Mouse (Mus musculus) heart, embryonic 14.5 days (tissue): ENCODE data around the gene Myrip. TPM values are rescaled to one million over a fixed set of nuclear protein-coding genes. Genes with fewer than 3 reads are reported as not detected.

Experiments used
- ATAC-seq: fragments of 200-750 bp; cut with Nextera tagmentation; 2 replicates; pipeline ENCODE4 v1.8.0; 2017; ENCODE audit warnings: low read depth, moderate TSS enrichment; ENCODE audit not compliant: insufficient number of reproducible peaks, insufficient read depth, low FRiP score
- H3K27ac ChIP-seq, 2 experiments: fragments of 200-500 bp in 1 of 2; fragments of 300-500 bp in 1 of 2; sonication (generic) in 1 of 2; replicated peaks in 1 of 2; 2 replicates each; pipeline ENCODE4 v1.5.1; 2012 to 2014; ENCODE audit warnings: low read depth in 2 of 2, low read length in 2 of 2, control low read depth in 1 of 2, mild to moderate bottlenecking in 1 of 2, mixed read lengths in 1 of 2; ENCODE audit not compliant: control insufficient read depth in 1 of 2, insufficient read depth in 1 of 2
- H3K27me3 ChIP-seq: fragments of 300-500 bp; sonication (generic); 2 replicates; pipeline ENCODE4 v1.6.1; 2014; ENCODE audit warnings: mild to moderate bottlenecking, low read length, control low read depth; ENCODE audit not compliant: control insufficient read depth, insufficient read depth
- H3K36me3 ChIP-seq: fragments of 300-500 bp; sonication (generic); 2 replicates; pipeline ENCODE4 v1.6.1; 2014; ENCODE audit warnings: mild to moderate bottlenecking, control low read depth, low read length, mixed read lengths; ENCODE audit not compliant: control insufficient read depth, insufficient read depth
- H3K4me1 ChIP-seq, 2 experiments: fragments of 200-500 bp in 1 of 2; fragments of 300-500 bp in 1 of 2; sonication (generic) in 1 of 2; 2 replicates each; pipeline ENCODE4 v1.6.1; 2012 to 2014; ENCODE audit warnings: low read length in 2 of 2, control low read depth in 1 of 2, mixed read lengths in 1 of 2; ENCODE audit not compliant: control insufficient read depth in 2 of 2, insufficient read depth in 2 of 2
- H3K4me2 ChIP-seq: fragments of 300-500 bp; sonication (generic); 2 replicates; pipeline ENCODE4 v1.6.1; 2014; ENCODE audit warnings: mild to moderate bottlenecking, low read length
- H3K4me3 ChIP-seq, 2 experiments: fragments of 200-500 bp in 1 of 2; fragments of 300-500 bp in 1 of 2; sonication (generic) in 1 of 2; 2 replicates each; pipeline ENCODE4 v1.5.1; 2012 to 2014; ENCODE audit warnings: low read length in 2 of 2, mild to moderate bottlenecking in 2 of 2, control low read depth in 1 of 2, low read depth in 1 of 2, moderate library complexity in 1 of 2; ENCODE audit not compliant: control insufficient read depth in 1 of 2, insufficient read depth in 1 of 2
- H3K9ac ChIP-seq: fragments of 300-500 bp; sonication (generic); 2 replicates; pipeline ENCODE4 v1.6.1; 2014; ENCODE audit warnings: mild to moderate bottlenecking, low read length
- H3K9me3 ChIP-seq: fragments of 300-500 bp; sonication (generic); 2 replicates; pipeline ENCODE4 v1.6.1; 2016; ENCODE audit warnings: low read length, control low read depth; ENCODE audit not compliant: control insufficient read depth
- WGBS: fragments of 180-500 bp; shearing (Covaris S2); extraction: QIAGEN DNeasy Blood & Tissue Kit; methylation state at CpG from one replicate; pipeline ENCODE4 v1.1.7; 2014; 5-methylcytosine and 5-hydroxymethylcytosine counted together
- polyA plus RNA-seq: library from polyadenylated mRNA; unstranded; fragments of >200 nt; fragmentation: Nextera tagmentation; extraction: Ambion mirVana; gene quantifications from 2 replicates; pipeline ENCODE4 v1.2.1, GENCODE M21; 2014

The Myrip gene
- polyA plus RNA-seq, 1 experiment from 2014 or later, result 0.46 TPM

- Histone ChIP-seq H3K4me3 (no peak overlapping the region), H3K27me3 (no peaks in the 10 kb centered on the region), H3K9me3 (no peaks in the 10 kb centered on the region), H3K9ac (no peak overlapping the region), H3K36me3 (no peaks in the 10 kb centered on the region), H3K27ac (no peak overlapping the region), H3K4me2 (no peak overlapping the region), H3K4me1 (no peaks in the 10 kb centered on the region)
- ATAC-seq, result no peak
- WGBS, result 19% methylated on average over 3 of the region's 3 CpGs
These were observed 13.3 kb upstream of the Myrip start for GRCm38 (mm10) chr9:120288011-120288410.

GRCm38 (mm10) chr9:120290375-120290774 is 10.9 kb upstream of the Myrip start:
- Histone ChIP-seq H3K27ac (no peak overlapping the region), H3K9ac (no peak overlapping the region), H3K27me3 (no peaks in the 10 kb centered on the region), H3K9me3 (no peaks in the 10 kb centered on the region), H3K4me1 (no peaks in the 10 kb centered on the region), H3K4me2 (no peak overlapping the region), H3K36me3 (no peaks in the 10 kb centered on the region), H3K4me3 (no peak overlapping the region)
- no peak for ATAC-seq
- WGBS, result 86% methylated on average over 2 of the region's 2 CpGs

GRCm38 (mm10) chr9:120292488-120292887 is 8.8 kb upstream of the Myrip start:
- Histone ChIP-seq H3K4me2 (no peak overlapping the region), H3K9me3 (no peaks in the 10 kb centered on the region), H3K4me3 (no peak overlapping the region), H3K27ac (no peak overlapping the region), H3K36me3 (no peaks in the 10 kb centered on the region), H3K4me1 (no peaks in the 10 kb centered on the region), H3K27me3 (no peaks in the 10 kb centered on the region), H3K9ac (no peak overlapping the region)
- ATAC-seq, result no peak
- 61% methylated on average over 5 of the region's 5 CpGs for WGBS

GRCm38 (mm10) chr9:120295527-120295926 is 5.8 kb upstream of the Myrip start:
- Histone ChIP-seq H3K9me3 (no peaks in the 10 kb centered on the region), H3K4me1 (no peaks in the 10 kb centered on the region), H3K9ac (no peak overlapping the region), H3K4me2 (no peak overlapping the region), H3K27ac (no peak overlapping the region), H3K27me3 (0 out of 2 replicates have a peak, but pooled peaks cover 4% of the 10 kb centered on the region), H3K36me3 (no peaks in the 10 kb centered on the region), H3K4me3 (no peak overlapping the region)
- ATAC-seq, result no peak
- WGBS, result 72% methylated on average over 5 of the region's 5 CpGs

GRCm38 (mm10) chr9:120296938-120297337 is 4.4 kb upstream of the Myrip start:
- H3K9ac ChIP-seq, result no peak overlapping the region
- H3K27me3 ChIP-seq, result 0 out of 2 replicates have a peak, but pooled peaks cover 7% of the 10 kb centered on the region
- no peaks in the 10 kb centered on the region for H3K36me3 ChIP-seq
- no peak overlapping the region for H3K4me3 ChIP-seq
- H3K9me3 ChIP-seq, result no peaks in the 10 kb centered on the region
- ATAC-seq, result no peak
- H3K4me1 ChIP-seq, result no peaks in the 10 kb centered on the region
- WGBS, result 73% methylated on average over 1 of the region's 1 CpGs
- H3K27ac ChIP-seq, result no peak overlapping the region
- H3K4me2 ChIP-seq, result no peak overlapping the region

- Histone ChIP-seq H3K27ac (no peak overlapping the region), H3K9me3 (peaks cover 5% of the 10 kb centered on the region), H3K4me2 (no peak overlapping the region), H3K4me1 (peaks cover 4 to 5% of the 10 kb centered on the region in 2 experiments; a peak in 3 of 4 replicates), H3K27me3 (peaks cover 32% of the 10 kb centered on the region), H3K4me3 (no peak overlapping the region), H3K9ac (no peak overlapping the region), H3K36me3 (no peaks in the 10 kb centered on the region)
- 52% methylated on average over 2 of the region's 2 CpGs for WGBS
- no peak for ATAC-seq
These were observed 1.9 kb upstream of the Myrip start for GRCm38 (mm10) chr9:120299429-120299828.

- Histone ChIP-seq H3K9me3 (peaks cover 5% of the 10 kb centered on the region), H3K9ac (no peak overlapping the region; the same call in 1 of the 2 replicates), H3K27ac (no peak overlapping the region), H3K4me1 (peaks cover 4 to 5% of the 10 kb centered on the region in 2 experiments; a peak in 3 of 4 replicates), H3K27me3 (peaks cover 61% of the 10 kb centered on the region), H3K36me3 (no peaks in the 10 kb centered on the region), H3K4me3 (peak overlapping the region; percentile 43 to 57), H3K4me2 (peak overlapping the region; percentile 92)
- ATAC-seq, result 0 out of 2 replicates have a peak, but pooled peaks have one; percentile 8
- WGBS, result 14% methylated on average over 19 of the region's 19 CpGs
These were observed 1.7 kb downstream of the Myrip start for GRCm38 (mm10) chr9:120302980-120303452.
